Mouse (Mus musculus): ENCODE results near the gene Cat.
A peak's percentile ranks its signal among the peaks of the same experiment; 100 is the strongest.

Cat gene

GRCm38 (mm10) chr2:103432695-103433275 is 52.2 kb downstream of the Cat start:
- no peak for DNase-seq

GRCm38 (mm10) chr2:103430712-103431111 is 54.2 kb downstream of the Cat start:
- DNase-seq = no peak

GRCm38 (mm10) chr2:103428356-103428755 is 56.6 kb downstream of the Cat start:
- DNase-seq = no peak

GRCm38 (mm10) chr2:103425456-103426063 is 59.4 kb downstream of the Cat start:
- DNase-seq = no peak

GRCm38 (mm10) chr2:103424349-103425026 is 60.5 kb downstream of the Cat start:
- peak; percentile 57 for DNase-seq

GRCm38 (mm10) chr2:103423884-103424283 is 61.1 kb downstream of the Cat start:
- DNase-seq = no peak

- no peak for DNase-seq
Measured at GRCm38 (mm10) chr2:103420650-103421507, 64.1 kb downstream of the Cat start.

- DNase-seq = no peak
Measured at GRCm38 (mm10) chr2:103415774-103416173, 69.2 kb downstream of the Cat start.

- no peak for DNase-seq
Measured at GRCm38 (mm10) chr2:103413381-103413780, 71.6 kb downstream of the Cat start.

- no peak for DNase-seq
Measured at GRCm38 (mm10) chr2:103411816-103412215, 73.1 kb downstream of the Cat start.

- DNase-seq = no peak
Measured at GRCm38 (mm10) chr2:103411348-103411747, 73.6 kb downstream of the Cat start, which contains the start of gene Elf5. Elf5 (plus strand) TSS chr2:103411688.

GRCm38 (mm10) chr2:103406239-103406638 is 78.7 kb downstream of the Cat start:
- DNase-seq = no peak
